Mouse (Mus musculus): ENCODE results near the gene Gm49325.

Gene Gm49325

DNA sequence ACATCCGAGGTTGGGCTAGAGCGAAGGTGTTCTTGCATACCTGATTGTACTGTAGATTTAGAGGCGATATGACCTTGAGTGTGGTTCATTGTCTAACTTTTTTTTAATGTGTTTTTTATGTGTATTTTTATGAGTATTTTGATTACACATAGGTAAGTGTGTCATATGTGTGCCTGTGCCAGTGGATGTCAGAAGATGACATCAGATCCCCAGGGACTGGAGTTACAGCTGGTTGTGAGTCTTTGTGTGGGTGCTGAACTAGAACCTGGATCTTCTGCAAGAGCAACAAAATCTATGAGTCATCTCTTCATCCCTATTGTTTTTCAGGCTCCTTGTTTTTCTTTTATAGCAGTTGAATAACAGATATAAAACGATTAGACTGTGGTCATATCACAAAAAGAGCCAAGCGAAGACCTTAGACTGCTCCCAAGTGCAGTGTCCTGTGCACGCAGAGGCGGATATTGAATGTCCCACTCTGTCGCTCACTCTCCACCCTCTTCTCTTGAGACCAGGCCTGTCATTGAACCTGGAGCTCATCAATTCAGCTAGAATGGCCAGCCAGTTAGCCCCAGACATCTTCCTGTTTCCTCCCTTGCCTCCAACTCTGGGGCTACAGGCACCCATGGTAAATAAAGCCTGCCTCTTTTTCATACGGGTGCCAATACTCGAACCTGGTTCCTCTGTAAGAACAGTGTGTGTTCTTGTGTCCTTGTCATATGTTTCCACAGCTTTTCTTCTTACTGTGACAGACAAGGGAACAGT is 17.8 kb downstream of the Gm49325 start:
- H3K4me3 ChIP-seq (replicated peaks; ENCODE audit: low read length) = no peak overlapping the region
- no peak for TF ChIP-seq NANOG (IDR thresholded peaks at IDR 0.05; ENCODE audit: borderline replicate concordance, low read length)
- no peak for TF ChIP-seq POU5F1 (IDR thresholded peaks at IDR 0.05; ENCODE audit: borderline replicate concordance, low read length)
- TF ChIP-seq CTCF (conservative IDR thresholded peaks at IDR 0.05; ENCODE audit: low read length) = no peak

GRCm38 (mm10) chr10:77624570-77624995 is 18.6 kb downstream of the Gm49325 start:
- no peaks in the 10 kb centered on the region for H3K27me3 ChIP-seq (ENCODE audit: insufficient read depth, low read length)
- no peak overlapping the region for H3K4me3 ChIP-seq (replicated peaks; ENCODE audit: low read length)
- H3K4me1 ChIP-seq (replicated peaks; ENCODE audit: low read depth, low read length) = peaks cover 65% of the 10 kb centered on the region
- H3K36me3 ChIP-seq (ENCODE audit: insufficient read depth, low read length) = peaks cover 47% of the 10 kb centered on the region
- H3K9me3 ChIP-seq (ENCODE audit: low read length) = no peaks in the 10 kb centered on the region
- no peak for TF ChIP-seq POU5F1 (IDR thresholded peaks at IDR 0.05; ENCODE audit: borderline replicate concordance, low read length)
- TF ChIP-seq CTCF (conservative IDR thresholded peaks at IDR 0.05; ENCODE audit: low read length) = no peak
- no peak for TF ChIP-seq NANOG (IDR thresholded peaks at IDR 0.05; ENCODE audit: borderline replicate concordance, low read length)

More for the DNA sequence above, 17.8 kb downstream of the Gm49325 start:
- Histone ChIP-seq H3K9me3 (ENCODE audit: low read length) (no peaks in the 10 kb centered on the region), H3K27me3 (ENCODE audit: insufficient read depth, low read length) (no peaks in the 10 kb centered on the region), H3K36me3 (ENCODE audit: insufficient read depth, low read length) (peaks cover 50% of the 10 kb centered on the region), H3K4me1 (replicated peaks; ENCODE audit: low read depth, low read length) (peaks cover 58% of the 10 kb centered on the region)

- TF ChIP-seq POU5F1 (IDR thresholded peaks at IDR 0.05; ENCODE audit: borderline replicate concordance, low read length) = no peak
- TF ChIP-seq CTCF (conservative IDR thresholded peaks at IDR 0.05; ENCODE audit: low read length) = no peak
- TF ChIP-seq NANOG (IDR thresholded peaks at IDR 0.05; ENCODE audit: borderline replicate concordance, low read length) = no peak
- H3K4me1 ChIP-seq (replicated peaks; ENCODE audit: low read depth, low read length) = peaks cover 70% of the 10 kb centered on the region
- peaks cover 53% of the 10 kb centered on the region for H3K36me3 ChIP-seq (ENCODE audit: insufficient read depth, low read length)
- H3K4me3 ChIP-seq (replicated peaks; ENCODE audit: low read length) = no peak overlapping the region
- no peaks in the 10 kb centered on the region for H3K27me3 ChIP-seq (ENCODE audit: insufficient read depth, low read length)
- no peaks in the 10 kb centered on the region for H3K9me3 ChIP-seq (ENCODE audit: low read length)
Measured at GRCm38 (mm10) chr10:77626036-77626435, 20.0 kb downstream of the Gm49325 start.

DNA sequence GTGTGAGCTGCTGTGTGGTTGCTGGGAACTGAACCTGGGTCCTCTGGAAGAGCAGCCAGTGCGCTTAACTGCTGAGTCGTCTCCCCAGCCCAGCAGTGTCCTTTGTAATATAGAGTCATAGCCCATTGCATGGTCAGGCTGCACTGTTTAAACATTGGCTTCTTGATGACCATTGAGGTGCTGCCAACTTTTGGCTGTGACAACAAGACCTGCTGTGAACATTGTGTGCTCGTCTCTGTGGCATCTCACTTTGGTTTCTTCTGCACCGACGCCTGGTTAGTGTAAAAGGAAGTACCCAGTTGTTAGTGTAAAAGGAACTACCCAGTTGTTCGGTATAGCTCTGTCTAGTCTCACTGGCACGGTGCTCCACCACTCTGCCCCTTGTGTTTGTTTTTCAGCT is 20.6 kb downstream of the Gm49325 start:
- TF ChIP-seq CTCF (conservative IDR thresholded peaks at IDR 0.05; ENCODE audit: low read length) (no peak), NANOG (IDR thresholded peaks at IDR 0.05; ENCODE audit: borderline replicate concordance, low read length) (no peak), POU5F1 (IDR thresholded peaks at IDR 0.05; ENCODE audit: borderline replicate concordance, low read length) (no peak)
- Histone ChIP-seq H3K27me3 (ENCODE audit: insufficient read depth, low read length) (no peaks in the 10 kb centered on the region), H3K4me3 (replicated peaks; ENCODE audit: low read length) (no peak overlapping the region), H3K9me3 (ENCODE audit: low read length) (no peaks in the 10 kb centered on the region), H3K36me3 (ENCODE audit: insufficient read depth, low read length) (peaks cover 58% of the 10 kb centered on the region), H3K4me1 (replicated peaks; ENCODE audit: low read depth, low read length) (peaks cover 66% of the 10 kb centered on the region)

GRCm38 (mm10) chr10:77627497-77627896 is 21.5 kb downstream of the Gm49325 start:
- no peak overlapping the region for H3K4me3 ChIP-seq (replicated peaks; ENCODE audit: low read length)
- TF ChIP-seq CTCF (conservative IDR thresholded peaks at IDR 0.05; ENCODE audit: low read length) (peak; percentile 92), POU5F1 (IDR thresholded peaks at IDR 0.05; ENCODE audit: borderline replicate concordance, low read length) (no peak)
- H3K27me3 ChIP-seq (ENCODE audit: insufficient read depth, low read length) = no peaks in the 10 kb centered on the region
- H3K36me3 ChIP-seq (ENCODE audit: insufficient read depth, low read length) = peaks cover 65% of the 10 kb centered on the region
- peaks cover 63% of the 10 kb centered on the region for H3K4me1 ChIP-seq (replicated peaks; ENCODE audit: low read depth, low read length)
- no peaks in the 10 kb centered on the region for H3K9me3 ChIP-seq (ENCODE audit: low read length)

DNA sequence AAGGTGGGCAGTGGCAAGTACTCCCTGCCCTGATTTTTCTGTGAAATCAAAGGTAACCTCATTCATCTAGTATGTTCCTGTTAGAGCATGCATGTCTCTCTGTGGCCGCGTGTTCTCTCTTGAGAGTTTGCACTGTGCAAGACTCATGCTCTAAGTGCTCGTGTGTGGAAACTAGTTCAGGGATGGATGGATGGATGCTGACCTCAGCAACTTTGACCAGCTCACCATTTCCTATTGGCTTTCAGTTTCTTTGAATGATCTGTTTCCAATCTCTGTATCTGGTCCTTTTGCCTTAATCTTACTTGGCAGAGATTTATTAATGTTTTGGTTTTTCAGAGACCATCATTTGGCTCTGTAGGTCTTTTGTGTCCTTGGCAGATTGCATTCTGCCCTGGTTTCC is 23.2 kb downstream of the Gm49325 start:
- Histone ChIP-seq H3K4me3 (replicated peaks; ENCODE audit: low read length) (no peak overlapping the region), H3K9me3 (ENCODE audit: low read length) (no peaks in the 10 kb centered on the region), H3K27me3 (ENCODE audit: insufficient read depth, low read length) (no peaks in the 10 kb centered on the region), H3K4me1 (replicated peaks; ENCODE audit: low read depth, low read length) (peaks cover 49% of the 10 kb centered on the region), H3K36me3 (ENCODE audit: insufficient read depth, low read length) (peaks cover 76% of the 10 kb centered on the region)
- no peak for TF ChIP-seq NANOG (IDR thresholded peaks at IDR 0.05; ENCODE audit: borderline replicate concordance, low read length)
- TF ChIP-seq POU5F1 (IDR thresholded peaks at IDR 0.05; ENCODE audit: borderline replicate concordance, low read length) = no peak
- no peak for TF ChIP-seq CTCF (conservative IDR thresholded peaks at IDR 0.05; ENCODE audit: low read length)

DNA sequence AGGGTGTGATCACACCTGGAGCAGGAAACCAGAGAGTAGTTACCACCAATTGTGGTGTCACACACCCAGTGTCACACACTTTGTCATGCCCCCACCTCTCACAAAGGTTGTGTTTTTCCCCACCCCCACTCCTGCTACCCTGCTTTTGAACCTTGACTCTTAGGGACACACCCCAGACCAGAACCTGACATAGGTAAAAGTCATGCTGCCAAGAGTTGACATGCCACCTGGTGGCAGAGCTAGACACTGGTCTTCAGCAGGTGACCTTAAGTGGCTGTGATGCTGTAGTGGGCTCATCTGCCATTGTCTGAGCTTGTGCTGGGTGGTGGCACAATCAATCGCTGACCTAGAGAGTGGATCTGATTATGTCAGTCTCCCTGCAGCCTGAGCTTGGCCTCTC is 24.0 kb downstream of the Gm49325 start:
- Histone ChIP-seq H3K4me1 (replicated peaks; ENCODE audit: low read depth, low read length) (peaks cover 41% of the 10 kb centered on the region), H3K27me3 (ENCODE audit: insufficient read depth, low read length) (no peaks in the 10 kb centered on the region), H3K36me3 (ENCODE audit: insufficient read depth, low read length) (peaks cover 75% of the 10 kb centered on the region), H3K9me3 (ENCODE audit: low read length) (no peaks in the 10 kb centered on the region), H3K4me3 (replicated peaks; ENCODE audit: low read length) (no peak overlapping the region)
- TF ChIP-seq POU5F1 (IDR thresholded peaks at IDR 0.05; ENCODE audit: borderline replicate concordance, low read length) = no peak
- TF ChIP-seq CTCF (conservative IDR thresholded peaks at IDR 0.05; ENCODE audit: low read length) = peak; percentile 7

DNA sequence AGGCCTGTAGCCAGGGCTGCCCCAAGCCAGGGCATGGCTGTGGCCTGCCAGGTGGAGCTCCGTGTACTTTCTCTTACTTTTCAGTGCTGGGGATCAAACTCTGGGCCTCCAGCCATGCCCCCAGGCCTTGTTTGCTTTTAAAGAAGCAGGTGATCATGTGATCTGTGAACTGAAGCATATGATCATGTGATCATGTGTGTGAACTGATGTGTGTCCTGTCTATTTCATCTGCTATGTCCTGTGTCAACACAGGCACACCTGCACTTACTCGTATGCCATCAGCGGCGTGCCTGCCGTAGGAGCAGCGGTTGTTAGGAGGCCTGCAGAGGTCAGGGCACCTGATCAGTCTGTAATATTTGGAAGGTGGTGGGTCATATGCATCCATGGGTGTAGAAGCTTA is 28.0 kb downstream of the Gm49325 start:
- Histone ChIP-seq H3K27me3 (ENCODE audit: insufficient read depth, low read length) (no peaks in the 10 kb centered on the region), H3K9me3 (ENCODE audit: low read length) (no peaks in the 10 kb centered on the region), H3K36me3 (ENCODE audit: insufficient read depth, low read length) (peaks cover 91% of the 10 kb centered on the region), H3K4me1 (replicated peaks; ENCODE audit: low read depth, low read length) (peaks cover 17% of the 10 kb centered on the region), H3K4me3 (replicated peaks; ENCODE audit: low read length) (no peak overlapping the region)
- TF ChIP-seq POU5F1 (IDR thresholded peaks at IDR 0.05; ENCODE audit: borderline replicate concordance, low read length) (no peak), CTCF (conservative IDR thresholded peaks at IDR 0.05; ENCODE audit: low read length) (no peak), NANOG (IDR thresholded peaks at IDR 0.05; ENCODE audit: borderline replicate concordance, low read length) (no peak)

Measured in E14TG2a.4 (cell line).